Mouse (Mus musculus) kidney, postnatal 0 days (tissue): ENCODE data around the gene Srp54a. TPM values are rescaled to one million over a fixed set of nuclear protein-coding genes. Genes with fewer than 3 reads are reported as not detected.

Source experiments
- ATAC-seq: fragments of 200-750 bp; cut with Nextera tagmentation; replicated peaks from 2 replicates; pipeline ENCODE4 v1.8.0; 2017; ENCODE audit warnings: low read depth, moderate number of reproducible peaks, moderate TSS enrichment, moderate library complexity; ENCODE audit not compliant: low FRiP score
- DNase-seq: peaks from one replicate; pipeline ENCODE4 v3.0.0-alpha.2; 2016; ENCODE audit warnings: low spot score
- H3K27ac ChIP-seq: fragments of 300-500 bp; sonication (generic); 2 replicates; pipeline ENCODE4 v1.5.1; 2014; ENCODE audit warnings: mild to moderate bottlenecking
- H3K27me3 ChIP-seq: fragments of 300-500 bp; sonication (generic); 2 replicates; pipeline ENCODE4 v1.6.1; 2014; ENCODE audit warnings: low read length, mixed read lengths; ENCODE audit not compliant: insufficient read depth
- H3K36me3 ChIP-seq: fragments of 300-500 bp; sonication (generic); 2 replicates; pipeline ENCODE4 v1.6.1; 2014; ENCODE audit warnings: low read length, mixed read lengths; ENCODE audit not compliant: insufficient read depth
- H3K4me1 ChIP-seq: fragments of 300-500 bp; sonication (generic); replicated peaks from 2 replicates; pipeline ENCODE4 v1.6.1; 2014; ENCODE audit warnings: antibody characterized with exemption, low read length, mixed read lengths; ENCODE audit not compliant: insufficient read depth
- H3K4me2 ChIP-seq: fragments of 300-500 bp; sonication (generic); 2 replicates; pipeline ENCODE4 v1.6.1; 2014; ENCODE audit warnings: mild to moderate bottlenecking, low read length, moderate library complexity, mixed read lengths
- H3K4me3 ChIP-seq: fragments of 300-500 bp; sonication (generic); replicated peaks from 2 replicates; pipeline ENCODE4 v1.5.1; 2014; ENCODE audit warnings: low read depth, low read length
- H3K9ac ChIP-seq: fragments of 300-500 bp; sonication (generic); 2 replicates; pipeline ENCODE4 v1.6.1; 2014; ENCODE audit warnings: low read depth, low read length
- H3K9me3 ChIP-seq: fragments of 300-500 bp; sonication (generic); replicated peaks from 2 replicates; pipeline ENCODE4 v1.6.1; 2016; ENCODE audit warnings: low read length, inconsistent platforms, mixed read lengths
- CTCF ChIP-seq: IDR thresholded peaks from 2 replicates; pipeline ENCODE4 v1.5.1; 2016; ENCODE audit warnings: antibody characterized with exemption, low read depth, mild to moderate bottlenecking, moderate library complexity
- WGBS: fragments of 180-500 bp; shearing (Covaris S2); extraction: QIAGEN DNeasy Blood & Tissue Kit; methylation state at CpG from one replicate; pipeline ENCODE4 v1.1.7; 2014; 5-methylcytosine and 5-hydroxymethylcytosine counted together
- polyA plus RNA-seq: library from polyadenylated mRNA; unstranded; fragments of >200 nt; fragmentation: Nextera tagmentation; extraction: Ambion mirVana; gene quantifications from 2 replicates; pipeline ENCODE4 v1.2.1, GENCODE M21; 2015

The Srp54a gene
- polyA plus RNA-seq, 1 experiment from 2014 or later, result 137 TPM

- H3K9me3 ChIP-seq, result no peaks in the 10 kb centered on the region
- 63% methylated on average over 2 of the region's 2 CpGs for WGBS
- DNase-seq, result no peak
- no peaks in the 10 kb centered on the region for H3K4me1 ChIP-seq
- H3K9ac ChIP-seq, result no peak overlapping the region
- no peak for TF ChIP-seq CTCF
- no peaks in the 10 kb centered on the region for H3K27me3 ChIP-seq
- H3K4me2 ChIP-seq, result no peak overlapping the region
- H3K36me3 ChIP-seq, result 0 out of 2 replicates have a peak, but pooled peaks cover 9% of the 10 kb centered on the region
- no peak overlapping the region for H3K27ac ChIP-seq
- no peak overlapping the region for H3K4me3 ChIP-seq
- ATAC-seq, result no peak
These were observed 25.4 kb upstream of the Srp54a start for GRCm38 (mm10) chr12:55054551-55055241.

DNA sequence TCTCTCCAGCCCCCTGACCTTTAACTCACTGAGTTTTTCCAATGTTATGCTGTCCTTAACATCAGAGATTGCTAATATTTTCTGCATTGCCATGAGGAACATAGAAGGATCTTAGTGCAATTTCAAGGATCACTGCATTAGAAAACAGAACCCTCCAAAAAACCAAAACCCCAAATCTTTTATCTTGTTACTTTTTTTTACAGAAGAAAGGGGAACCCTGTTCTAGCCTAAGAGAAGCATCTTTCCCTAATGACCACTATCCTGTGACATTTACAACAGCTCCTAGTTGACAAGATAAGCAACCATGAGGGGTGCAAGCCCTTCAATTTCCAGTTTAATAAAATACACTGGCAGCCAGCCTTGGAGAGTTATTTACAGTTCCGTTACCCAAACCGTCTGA is 23.4 kb upstream of the Srp54a start:
- no peak for TF ChIP-seq CTCF
- no peak overlapping the region for H3K27ac ChIP-seq
- no peak overlapping the region for H3K4me3 ChIP-seq
- H3K4me2 ChIP-seq, result no peak overlapping the region
- H3K36me3 ChIP-seq, result 0 out of 2 replicates have a peak, but pooled peaks cover 9% of the 10 kb centered on the region
- H3K4me1 ChIP-seq, result no peaks in the 10 kb centered on the region
- DNase-seq (no peak), ATAC-seq (no peak)
- WGBS, result 61% methylated on average over 2 of the region's 2 CpGs
- H3K27me3 ChIP-seq, result no peaks in the 10 kb centered on the region
- H3K9ac ChIP-seq, result no peak overlapping the region
- H3K9me3 ChIP-seq, result no peaks in the 10 kb centered on the region

GRCm38 (mm10) chr12:55058865-55059615 is 21.0 kb upstream of the Srp54a start:
- Histone ChIP-seq H3K9ac (no peak overlapping the region), H3K4me3 (no peak overlapping the region), H3K36me3 (no peaks in the 10 kb centered on the region), H3K9me3 (no peaks in the 10 kb centered on the region), H3K27me3 (no peaks in the 10 kb centered on the region), H3K4me2 (no peak overlapping the region), H3K27ac (no peak overlapping the region), H3K4me1 (no peaks in the 10 kb centered on the region)
- TF ChIP-seq CTCF, result no peak
- WGBS, result 31% methylated on average over 6 of the region's 6 CpGs
- ATAC-seq, result no peak
- DNase-seq, result peak; percentile 16

- DNase-seq (no peak), ATAC-seq (no peak)
- Histone ChIP-seq H3K4me2 (no peak overlapping the region), H3K36me3 (no peaks in the 10 kb centered on the region), H3K4me3 (no peak overlapping the region), H3K27ac (no peak overlapping the region), H3K9me3 (no peaks in the 10 kb centered on the region), H3K4me1 (no peaks in the 10 kb centered on the region), H3K9ac (no peak overlapping the region), H3K27me3 (no peaks in the 10 kb centered on the region)
- WGBS, result 52% methylated on average over 3 of the region's 3 CpGs
- TF ChIP-seq CTCF, result no peak
These were observed 20.2 kb upstream of the Srp54a start for GRCm38 (mm10) chr12:55059812-55060211.

- no peak for ATAC-seq
- Histone ChIP-seq H3K27ac (no peak overlapping the region), H3K9ac (no peak overlapping the region), H3K4me1 (no peaks in the 10 kb centered on the region), H3K4me3 (no peak overlapping the region), H3K9me3 (no peaks in the 10 kb centered on the region), H3K27me3 (no peaks in the 10 kb centered on the region), H3K4me2 (no peak overlapping the region), H3K36me3 (no peaks in the 10 kb centered on the region)
- peak; percentile 28 for DNase-seq
- 60% methylated on average over 6 of the region's 6 CpGs for WGBS
- TF ChIP-seq CTCF, result no peak
These were observed 19.7 kb upstream of the Srp54a start for GRCm38 (mm10) chr12:55060212-55060898.

- no peak for ATAC-seq
- H3K4me2 ChIP-seq, result no peak overlapping the region
- H3K27me3 ChIP-seq, result no peaks in the 10 kb centered on the region
- no peaks in the 10 kb centered on the region for H3K9me3 ChIP-seq
- 70% methylated on average over 10 of the region's 10 CpGs for WGBS
- H3K27ac ChIP-seq, result no peak overlapping the region
- no peak overlapping the region for H3K9ac ChIP-seq
- H3K4me1 ChIP-seq, result no peaks in the 10 kb centered on the region
- H3K4me3 ChIP-seq, result no peak overlapping the region
- no peaks in the 10 kb centered on the region for H3K36me3 ChIP-seq
- no peak for TF ChIP-seq CTCF
- DNase-seq, result peak; percentile 67
These were observed 19.1 kb upstream of the Srp54a start for GRCm38 (mm10) chr12:55061006-55061405.
